Mouse (Mus musculus) activated CD4-positive, CD25-positive, alpha-beta regulatory T cell, adult 9 weeks (primary cell): ENCODE data around the gene Gm8082. TPM values are rescaled to one million over a fixed set of nuclear protein-coding genes. Genes with fewer than 3 reads are reported as not detected.

Source experiments
- polyA plus RNA-seq: library from polyadenylated mRNA; unstranded; fragments of 100-300 nt; shearing (Covaris generic); gene quantifications from one replicate; pipeline ENCODE4 v1.2.1, GENCODE M21; 2017

Gene Gm8082
- polyA plus RNA-seq: not detected

GRCm38 (mm10) chr14:42993524-42993923 lies at the start of gene Gm8082:
TSS of gene Gm8082 (minus strand) at chr14:42993624.

DNA sequence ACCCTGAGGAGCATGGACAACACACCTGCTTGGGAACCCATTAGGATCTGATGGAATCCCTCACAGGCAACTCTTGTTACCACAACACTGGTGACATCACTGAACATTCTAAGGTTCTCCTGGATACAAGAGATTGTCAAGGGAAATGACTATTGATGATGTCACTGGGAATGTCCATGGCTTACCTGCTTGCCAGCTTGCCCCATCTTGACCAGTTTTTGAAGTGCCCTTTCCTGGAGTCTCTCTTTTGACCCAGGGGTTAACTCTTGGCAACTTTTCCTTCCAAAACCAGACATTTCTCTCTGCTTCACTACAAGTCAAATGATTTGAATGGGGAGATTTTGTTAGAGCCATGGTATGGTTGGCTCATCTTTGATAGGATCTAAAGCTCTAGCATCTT lies 22.1 kb upstream of the Gm8082 start, which contains the start of gene Gm10376:
Gm10376 (minus strand) TSS at position 101 of the 400 bp plus-strand sequence.

Other genes starting within 250 kb of the Gm8082 start
- gene Gm3015, start 224.8 kb downstream of the Gm8082 start, polyA plus RNA-seq: not detected
- not detected for gene Gm10377, start 195.6 kb downstream of the Gm8082 start, polyA plus RNA-seq
- not detected for gene Gm21977, start 140.1 kb downstream of the Gm8082 start, polyA plus RNA-seq
- gene Gm10376, start 22.0 kb upstream of the Gm8082 start, polyA plus RNA-seq: not detected
- gene Gm8094, start 83.0 kb upstream of the Gm8082 start, polyA plus RNA-seq: not detected
- not detected for gene Gm8104, start 107.0 kb upstream of the Gm8082 start, polyA plus RNA-seq
- not detected for gene Gm7233, start 186.2 kb upstream of the Gm8082 start, polyA plus RNA-seq
- not detected for gene Gm8122, start 241.7 kb upstream of the Gm8082 start, polyA plus RNA-seq